Mouse (Mus musculus) spleen, postnatal 4 days (tissue): Measurements from ENCODE around the gene Abcb1b.
"Not testable (repeated sequence)": the region's sequence is repeated elsewhere in the genome, so short reads cannot be mapped to it uniquely, and the experiment has no call there.

ENCODE experiments used
- DNase-seq, 2 experiments: peaks; one replicate each; pipeline ENCODE4 v3.0.0; 2022; ENCODE audit warnings: low spot score in 2 of 2

The Abcb1b gene

DNA sequence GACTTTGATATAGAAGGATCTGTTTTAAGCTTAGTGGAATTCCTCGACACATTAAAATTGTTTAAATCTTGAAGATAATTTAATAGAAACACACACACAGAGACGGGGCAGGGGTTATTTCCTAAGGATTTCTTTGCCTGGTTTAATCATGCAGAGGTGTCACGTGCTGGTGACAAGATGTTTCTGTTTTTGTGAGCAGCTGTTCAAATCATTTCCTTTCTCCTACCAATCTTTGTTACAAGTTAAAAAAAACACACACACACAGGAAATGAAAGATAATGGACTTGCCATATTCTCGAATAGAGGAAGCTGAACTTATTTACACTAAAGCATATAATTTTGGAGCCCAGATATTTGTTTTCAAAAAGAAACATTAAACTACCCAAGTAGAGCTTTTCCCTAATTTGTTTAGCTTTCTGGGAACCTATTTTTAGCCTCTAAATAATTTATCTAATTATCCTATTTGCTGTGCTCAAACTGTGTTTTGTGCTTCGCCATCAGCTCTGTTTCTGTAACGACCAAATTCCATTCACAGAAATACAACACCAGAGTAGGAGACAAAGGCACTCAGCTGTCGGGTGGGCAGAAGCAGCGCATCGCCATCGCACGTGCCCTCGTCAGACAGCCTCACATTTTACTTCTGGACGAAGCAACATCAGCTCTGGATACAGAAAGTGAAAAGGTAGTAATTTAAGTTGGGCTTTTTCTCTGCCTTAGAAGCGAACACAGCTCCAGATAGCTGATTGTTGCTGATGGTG is 65.8 kb downstream of the Abcb1b start:
- no peak for DNase-seq

DNA sequence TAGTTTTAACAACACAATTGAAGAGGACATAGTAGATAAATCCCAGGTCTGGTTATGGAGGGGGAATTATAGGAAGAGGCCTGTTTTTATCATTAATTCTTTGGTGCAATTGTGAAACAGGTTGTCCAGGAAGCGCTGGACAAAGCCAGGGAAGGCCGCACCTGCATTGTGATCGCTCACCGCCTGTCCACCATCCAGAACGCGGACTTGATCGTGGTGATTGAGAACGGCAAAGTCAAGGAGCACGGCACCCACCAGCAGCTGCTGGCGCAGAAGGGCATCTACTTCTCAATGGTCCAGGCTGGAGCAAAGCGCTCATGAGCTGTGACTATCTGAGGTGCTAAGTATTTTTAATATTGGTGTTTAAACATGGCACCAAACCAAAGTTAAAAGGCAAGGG is 67.7 kb downstream of the Abcb1b start:
- not testable (repeated sequence) for DNase-seq

DNA sequence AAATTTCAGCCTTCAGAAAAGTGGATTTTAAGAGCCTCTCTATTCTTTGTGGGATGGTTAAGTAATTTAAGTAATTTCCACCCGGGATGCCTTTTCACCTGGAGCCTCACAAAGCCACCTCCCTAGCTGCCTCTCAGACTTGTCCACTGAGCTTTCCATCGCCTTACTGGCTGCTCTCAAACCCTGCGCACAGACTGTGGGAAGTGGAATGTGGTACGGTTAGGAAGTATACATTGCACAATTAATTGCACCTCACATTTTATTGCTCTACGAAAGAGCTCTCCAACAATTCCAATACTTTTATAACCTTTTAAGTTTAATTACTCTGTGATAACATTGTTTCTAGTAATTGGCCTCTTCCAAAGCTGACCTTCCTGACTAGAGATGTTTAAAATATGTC is 68.4 kb downstream of the Abcb1b start:
- no peak for DNase-seq

DNA sequence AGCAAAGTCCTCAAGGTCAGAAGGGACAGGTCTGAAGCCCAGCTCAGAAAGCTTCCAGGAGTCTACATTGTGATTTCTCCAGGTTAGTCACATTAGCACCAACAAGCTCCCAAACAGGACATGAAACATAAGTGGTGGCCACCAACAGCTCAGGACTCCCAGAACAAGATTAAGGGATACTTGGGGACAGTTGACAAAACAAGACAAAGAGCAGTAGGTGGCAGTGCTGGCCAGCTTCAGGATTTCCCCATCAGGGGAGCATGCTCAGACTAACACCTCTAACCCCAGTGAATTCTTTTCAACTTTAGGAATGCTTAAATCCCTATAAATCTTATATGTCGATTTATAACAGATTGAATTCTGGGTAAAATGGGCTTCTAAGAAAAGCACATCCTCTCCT is 70.1 kb downstream of the Abcb1b start:
- peak in 1 of 2 experiments; percentile 30 for DNase-seq

DNA sequence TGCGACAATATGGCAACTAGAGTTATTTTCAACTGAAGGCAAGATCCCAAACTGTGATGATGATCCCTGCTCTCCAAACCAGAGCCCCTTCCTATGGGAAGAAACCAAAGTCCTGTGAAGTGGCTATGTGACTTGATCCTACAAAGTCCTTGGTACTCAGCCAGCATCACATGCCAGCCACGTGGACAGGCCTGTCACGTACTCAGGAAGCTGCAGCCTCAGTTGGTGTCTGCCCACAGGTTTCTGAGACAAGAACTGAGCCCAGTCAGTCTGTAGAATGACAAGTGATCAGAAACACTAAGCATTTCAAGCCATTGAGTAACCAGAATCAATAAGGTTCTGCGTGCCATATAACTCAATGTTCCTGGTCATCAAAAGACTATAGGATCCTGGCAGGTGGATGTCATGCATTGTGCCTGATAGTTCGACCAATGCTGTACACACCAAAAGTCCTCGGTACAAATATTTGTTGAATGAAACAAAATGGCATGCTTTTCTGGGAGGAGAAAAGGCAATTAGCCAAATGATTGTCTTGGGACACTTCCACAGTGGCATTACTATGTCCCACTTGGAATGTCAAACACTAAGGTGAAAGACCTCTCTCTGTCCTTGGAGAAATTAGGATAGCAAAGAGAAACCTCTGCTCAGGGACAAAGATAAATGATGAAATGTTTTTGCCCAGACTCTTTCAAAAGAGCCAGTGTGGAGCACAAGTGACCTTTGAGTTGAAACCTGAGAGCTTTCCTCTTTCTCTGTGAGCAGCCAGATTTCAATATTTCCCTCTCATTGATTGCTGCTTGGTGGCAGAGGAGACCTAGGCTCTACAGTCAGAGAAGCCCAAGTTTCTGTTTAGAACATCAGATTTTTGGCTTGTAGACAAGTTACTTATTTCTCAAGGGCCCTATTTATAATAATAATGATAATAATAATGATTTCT is 75.3 kb downstream of the Abcb1b start:
- DNase-seq = no peak

GRCm38 (mm10) chr5:8877086-8877485 is 79.1 kb downstream of the Abcb1b start:
- no peak for DNase-seq

- no peak for DNase-seq
Observed at GRCm38 (mm10) chr5:8877800-8878199, 79.9 kb downstream of the Abcb1b start.

GRCm38 (mm10) chr5:8885837-8886236 is 87.9 kb downstream of the Abcb1b start:
- DNase-seq = no peak

DNA sequence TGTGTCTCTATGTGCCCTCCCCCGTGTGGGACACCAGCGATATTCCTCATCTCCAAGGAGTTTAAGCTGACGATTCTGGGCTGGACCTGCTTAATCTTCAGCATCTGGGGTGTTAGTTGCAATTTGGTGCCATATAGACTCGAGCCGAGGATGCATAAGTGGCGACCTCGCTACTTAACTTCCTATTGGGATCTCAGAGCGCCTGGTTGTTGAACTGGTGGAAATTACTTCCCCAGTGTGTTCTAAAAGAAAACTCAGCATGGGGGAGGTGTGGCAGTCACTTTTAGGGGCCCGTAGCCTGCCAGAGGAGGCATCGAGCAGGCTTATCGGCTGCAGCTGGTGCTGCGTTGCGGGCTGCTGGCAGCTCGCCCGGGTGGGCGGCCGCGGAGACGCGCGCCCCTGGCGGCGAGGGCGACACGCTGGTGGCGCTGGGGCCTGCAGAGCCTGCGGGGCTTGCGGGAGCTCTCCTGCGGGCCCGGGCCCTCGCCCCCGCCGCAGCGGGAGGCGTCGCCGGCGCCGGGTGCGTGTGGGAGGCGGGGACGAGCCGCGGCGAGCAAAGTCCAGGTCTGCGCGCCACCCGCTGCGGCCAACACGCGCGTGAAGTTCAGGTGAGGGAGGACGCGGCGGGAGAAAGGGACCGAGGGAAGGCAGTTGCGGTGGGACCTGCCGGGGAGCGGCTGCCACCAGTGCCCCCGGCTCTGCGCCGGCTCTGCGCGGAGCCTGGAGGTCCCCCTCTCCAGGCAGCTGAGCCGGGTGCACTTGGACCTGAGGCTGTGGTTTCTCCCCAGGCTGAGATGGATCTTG is 95.6 kb downstream of the Abcb1b start, which contains the start of gene Abcb4:
Gene Abcb4, plus strand, starts transcription at position 418 of the 804 bp plus-strand sequence.
- DNase-seq = peak; percentile 88 to 93

DNA sequence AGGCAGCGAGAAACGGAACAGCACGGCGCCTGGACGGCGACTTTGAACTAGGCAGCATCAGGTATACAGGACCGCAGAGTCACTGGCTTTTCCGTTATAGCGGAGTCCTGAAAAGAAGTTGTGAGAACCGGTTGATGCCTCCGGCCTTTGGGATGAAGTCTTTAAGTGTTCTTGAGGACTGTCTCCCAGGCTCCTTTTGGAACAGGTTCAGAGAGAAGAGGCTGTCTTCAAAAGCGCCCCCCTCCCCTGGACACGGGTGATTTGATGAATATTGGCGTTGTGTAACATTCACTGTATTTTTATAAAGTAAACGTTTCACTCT is 96.1 kb downstream of the Abcb1b start:
- DNase-seq = no peak

GRCm38 (mm10) chr5:8894641-8895490 is 96.9 kb downstream of the Abcb1b start:
- peak; percentile 58 to 69 for DNase-seq

- no peak for DNase-seq
Observed at GRCm38 (mm10) chr5:8896198-8896597, 98.3 kb downstream of the Abcb1b start.

DNA sequence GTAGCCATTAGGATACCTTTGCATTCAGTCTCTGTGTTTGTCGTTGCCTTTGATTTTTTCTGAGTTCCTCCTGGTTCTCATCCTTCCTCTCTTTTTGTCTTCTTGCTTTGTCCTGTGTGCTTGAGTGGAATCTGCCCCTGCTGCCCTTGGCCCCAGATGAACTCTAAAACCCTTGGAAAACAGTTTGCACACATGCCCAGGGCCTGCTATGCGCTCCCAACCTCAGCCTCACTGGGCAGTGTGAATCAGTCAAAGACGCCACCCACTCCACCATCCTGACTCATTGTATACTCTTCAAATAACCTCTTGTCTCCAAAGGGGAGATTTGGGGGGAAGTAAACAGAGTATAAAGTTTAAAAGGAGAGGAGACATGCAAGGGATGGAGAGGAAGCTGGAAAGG is 100.3 kb downstream of the Abcb1b start:
- no peak for DNase-seq

GRCm38 (mm10) chr5:8901001-8901400 is 103.1 kb downstream of the Abcb1b start:
- no peak for DNase-seq

DNA sequence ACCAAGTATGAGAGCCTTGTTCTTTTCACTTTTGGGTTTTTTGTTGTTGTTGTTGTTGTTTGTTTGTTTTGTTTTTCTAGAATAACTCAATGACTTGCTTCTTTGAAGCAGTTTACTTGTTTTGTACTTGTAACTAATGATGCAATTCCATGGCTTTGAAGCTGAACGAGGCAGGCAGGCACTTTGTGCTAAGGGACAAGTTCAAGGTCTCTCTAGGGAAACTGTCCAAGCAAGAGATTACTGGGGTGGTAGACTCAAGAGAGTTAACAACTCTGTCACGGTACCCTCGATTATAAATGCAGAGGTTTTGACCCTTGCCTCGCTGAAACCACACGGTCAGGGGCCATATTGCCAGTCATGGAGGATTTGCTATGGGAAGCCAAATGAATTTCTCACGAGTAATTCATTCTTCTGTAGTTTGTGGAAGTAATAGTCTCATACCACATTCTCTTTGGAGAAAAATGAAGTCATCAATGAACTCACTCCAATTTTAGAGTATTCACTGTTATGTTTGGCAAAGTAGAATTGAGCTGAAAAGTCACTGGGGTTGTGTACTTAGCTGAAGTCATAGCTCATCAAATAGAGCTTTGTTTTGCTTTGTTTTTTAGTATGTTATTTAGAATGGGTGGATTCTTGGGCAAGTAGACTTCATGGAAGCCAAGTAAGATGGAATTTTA is 104.3 kb downstream of the Abcb1b start:
- no peak for DNase-seq

DNA sequence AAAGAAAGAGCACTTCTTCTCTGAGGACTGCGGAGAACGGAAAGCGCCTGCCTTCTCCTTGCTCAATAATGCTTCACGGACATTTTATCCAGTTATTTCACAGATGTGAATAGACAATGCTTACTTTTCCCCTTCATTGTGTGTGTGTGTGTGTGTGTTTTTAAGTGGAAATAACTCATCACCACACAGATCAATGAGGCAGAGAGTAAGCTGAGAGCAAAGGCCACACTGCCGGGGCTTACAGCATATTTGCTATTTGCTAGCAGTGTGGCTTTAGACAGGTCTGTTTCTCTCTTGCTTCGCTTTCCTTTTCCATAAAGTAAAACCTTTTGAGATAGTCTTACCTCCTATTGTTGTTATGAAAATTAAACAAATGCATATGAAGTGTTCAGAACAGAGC is 106.6 kb downstream of the Abcb1b start:
- no peak for DNase-seq

DNA sequence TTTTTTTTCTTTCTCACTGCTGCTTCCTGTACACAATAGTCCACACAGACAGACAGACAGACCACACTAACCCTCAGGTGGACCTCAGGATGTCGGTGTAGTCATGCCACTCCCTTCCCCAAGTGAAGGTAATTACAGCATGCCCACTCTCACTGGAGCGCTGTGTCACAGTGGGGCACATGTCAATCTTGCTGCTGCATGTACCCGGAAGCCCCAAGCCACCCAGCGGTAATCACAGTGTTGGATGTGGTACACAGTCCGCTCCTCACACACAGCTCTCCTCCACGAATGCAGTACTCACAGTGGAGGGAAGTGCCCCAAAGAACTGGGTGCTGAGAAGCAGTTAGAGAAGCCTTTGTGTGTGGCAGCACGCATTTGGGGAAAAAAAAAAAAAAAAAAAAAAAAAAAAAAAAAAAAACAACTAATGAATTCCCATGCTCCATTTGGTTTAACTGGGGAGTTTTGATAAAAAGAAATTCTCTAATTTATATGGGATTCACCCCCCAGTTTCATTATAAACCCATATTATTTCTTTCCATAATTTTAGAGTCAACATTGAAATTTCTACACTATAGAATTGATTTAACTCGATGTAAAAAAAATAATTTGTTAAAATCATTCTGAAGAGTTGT is 113.7 kb downstream of the Abcb1b start:
- DNase-seq = peak in 1 of 2 experiments; percentile 64
